Mouse (Mus musculus): ENCODE results near the gene Fubp1. TPM values are rescaled to one million over a fixed set of nuclear protein-coding genes. Genes with fewer than 3 reads are reported as not detected.

Gene Fubp1
- polyA plus RNA-seq, 1 experiment from 2014 or later, result 452 TPM

- H3K27ac ChIP-seq (replicated peaks; ENCODE audit: low read depth, low read length), result no peak overlapping the region
- H3K4me1 ChIP-seq (ENCODE audit: control insufficient read depth, insufficient read depth, low read length), result peaks cover 7% of the 10 kb centered on the region; the same call in 1 of the 2 replicates
- no peak overlapping the region for H3K9ac ChIP-seq (ENCODE audit: low read length)
- peaks cover 2% of the 10 kb centered on the region; the same call in 1 of the 2 replicates for H3K27me3 ChIP-seq (ENCODE audit: control insufficient read depth, insufficient read depth, low read length)
- H3K9me3 ChIP-seq (ENCODE audit: control insufficient read depth, low read length), result no peaks in the 10 kb centered on the region
- H3K4me2 ChIP-seq (ENCODE audit: low read depth, severe bottlenecking), result no peak overlapping the region
- WGBS, result 54% methylated on average over 1 of the region's 1 CpGs
- ATAC-seq (ENCODE audit: insufficient number of reproducible peaks, low FRiP score, low TSS enrichment, low read depth) (no peak), DNase-seq (ENCODE audit: low spot score) (no peak)
- H3K36me3 ChIP-seq (ENCODE audit: control insufficient read depth, insufficient read depth, low read length), result no peaks in the 10 kb centered on the region
- no peak overlapping the region for H3K4me3 ChIP-seq (ENCODE audit: low read depth, low read length)
Observed at GRCm38 (mm10) chr3:152170407-152170806, 39.8 kb upstream of the Fubp1 start.

- Histone ChIP-seq H3K4me3 (ENCODE audit: low read depth, low read length) (no peak overlapping the region), H3K4me2 (ENCODE audit: low read depth, severe bottlenecking) (no peak overlapping the region), H3K9me3 (ENCODE audit: control insufficient read depth, low read length) (no peaks in the 10 kb centered on the region), H3K4me1 (ENCODE audit: control insufficient read depth, insufficient read depth, low read length) (0 out of 2 replicates have a peak, but pooled peaks cover 4% of the 10 kb centered on the region), H3K27me3 (ENCODE audit: control insufficient read depth, insufficient read depth, low read length) (no peaks in the 10 kb centered on the region), H3K36me3 (ENCODE audit: control insufficient read depth, insufficient read depth, low read length) (no peaks in the 10 kb centered on the region), H3K9ac (ENCODE audit: low read length) (no peak overlapping the region), H3K27ac (replicated peaks; ENCODE audit: low read depth, low read length) (no peak overlapping the region)
- DNase-seq (ENCODE audit: low spot score) (no peak), ATAC-seq (ENCODE audit: insufficient number of reproducible peaks, low FRiP score, low TSS enrichment, low read depth) (no peak)
- WGBS, result 56% methylated on average over 2 of the region's 2 CpGs
Observed at GRCm38 (mm10) chr3:152171236-152171635, 39.0 kb upstream of the Fubp1 start.

- 65% methylated on average over 7 of the region's 7 CpGs for WGBS
- H3K9ac ChIP-seq (ENCODE audit: low read length), result no peak overlapping the region
- H3K27ac ChIP-seq (replicated peaks; ENCODE audit: low read depth, low read length), result no peak overlapping the region
- H3K4me3 ChIP-seq (ENCODE audit: low read depth, low read length), result no peak overlapping the region
- no peaks in the 10 kb centered on the region for H3K36me3 ChIP-seq (ENCODE audit: control insufficient read depth, insufficient read depth, low read length)
- H3K9me3 ChIP-seq (ENCODE audit: control insufficient read depth, low read length), result no peaks in the 10 kb centered on the region
- ATAC-seq (ENCODE audit: insufficient number of reproducible peaks, low FRiP score, low TSS enrichment, low read depth) (no peak), DNase-seq (ENCODE audit: low spot score) (no peak)
- H3K4me2 ChIP-seq (ENCODE audit: low read depth, severe bottlenecking), result no peak overlapping the region
- no peaks in the 10 kb centered on the region for H3K27me3 ChIP-seq (ENCODE audit: control insufficient read depth, insufficient read depth, low read length)
- H3K4me1 ChIP-seq (ENCODE audit: control insufficient read depth, insufficient read depth, low read length), result no peaks in the 10 kb centered on the region
Observed at GRCm38 (mm10) chr3:152171862-152172261, 38.4 kb upstream of the Fubp1 start.

- 80% methylated on average over 7 of the region's 7 CpGs for WGBS
- no peak for ATAC-seq (ENCODE audit: insufficient number of reproducible peaks, low FRiP score, low TSS enrichment, low read depth)
- no peak overlapping the region for H3K27ac ChIP-seq (replicated peaks; ENCODE audit: low read depth, low read length)
Observed at GRCm38 (mm10) chr3:152172322-152172935, 37.8 kb upstream of the Fubp1 start.

GRCm38 (mm10) chr3:152178816-152179215, 31.4 kb upstream of the Fubp1 start:
- no peak overlapping the region for H3K4me2 ChIP-seq (ENCODE audit: low read depth, severe bottlenecking)
- H3K9me3 ChIP-seq (ENCODE audit: control insufficient read depth, low read length), result no peaks in the 10 kb centered on the region
- ATAC-seq (ENCODE audit: insufficient number of reproducible peaks, low FRiP score, low TSS enrichment, low read depth) (no peak), DNase-seq (ENCODE audit: low spot score) (no peak)
- 64% methylated on average over 4 of the region's 4 CpGs for WGBS
- H3K27me3 ChIP-seq (ENCODE audit: control insufficient read depth, insufficient read depth, low read length), result no peaks in the 10 kb centered on the region
- H3K4me1 ChIP-seq (ENCODE audit: control insufficient read depth, insufficient read depth, low read length), result peaks cover 6% of the 10 kb centered on the region; the same call in 1 of the 2 replicates
- H3K9ac ChIP-seq (ENCODE audit: low read length), result no peak overlapping the region
- no peaks in the 10 kb centered on the region for H3K36me3 ChIP-seq (ENCODE audit: control insufficient read depth, insufficient read depth, low read length)
- H3K27ac ChIP-seq (replicated peaks; ENCODE audit: low read depth, low read length), result 0 out of 2 replicates have a peak overlapping the region, but pooled peaks have one; percentile 21
- no peak overlapping the region for H3K4me3 ChIP-seq (ENCODE audit: low read depth, low read length)

More at GRCm38 (mm10) chr3:152172322-152172935, 37.8 kb upstream of the Fubp1 start:
- H3K27me3 ChIP-seq (ENCODE audit: control insufficient read depth, insufficient read depth, low read length), result no peaks in the 10 kb centered on the region
- no peak overlapping the region for H3K4me2 ChIP-seq (ENCODE audit: low read depth, severe bottlenecking)
- no peaks in the 10 kb centered on the region for H3K9me3 ChIP-seq (ENCODE audit: control insufficient read depth, low read length)
- H3K4me3 ChIP-seq (ENCODE audit: low read depth, low read length), result no peak overlapping the region
- no peak for DNase-seq (ENCODE audit: low spot score)
- H3K4me1 ChIP-seq (ENCODE audit: control insufficient read depth, insufficient read depth, low read length), result no peaks in the 10 kb centered on the region
- H3K36me3 ChIP-seq (ENCODE audit: control insufficient read depth, insufficient read depth, low read length), result no peaks in the 10 kb centered on the region
- H3K9ac ChIP-seq (ENCODE audit: low read length), result no peak overlapping the region

- peak; percentile 85 for ATAC-seq (ENCODE audit: insufficient number of reproducible peaks, low FRiP score, low TSS enrichment, low read depth)
Observed at GRCm38 (mm10) chr3:152179285-152179684, 30.9 kb upstream of the Fubp1 start.

GRCm38 (mm10) chr3:152180624-152181023, 29.6 kb upstream of the Fubp1 start:
- WGBS, result 94% methylated on average over 4 of the region's 4 CpGs
- H3K27ac ChIP-seq (replicated peaks; ENCODE audit: low read depth, low read length), result no peak overlapping the region
- no peak for DNase-seq (ENCODE audit: low spot score)
- ATAC-seq (ENCODE audit: insufficient number of reproducible peaks, low FRiP score, low TSS enrichment, low read depth), result no peak
- no peaks in the 10 kb centered on the region for H3K36me3 ChIP-seq (ENCODE audit: control insufficient read depth, insufficient read depth, low read length)
- H3K9me3 ChIP-seq (ENCODE audit: control insufficient read depth, low read length), result no peaks in the 10 kb centered on the region
- H3K27me3 ChIP-seq (ENCODE audit: control insufficient read depth, insufficient read depth, low read length), result no peaks in the 10 kb centered on the region
- H3K4me3 ChIP-seq (ENCODE audit: low read depth, low read length), result no peak overlapping the region
- H3K9ac ChIP-seq (ENCODE audit: low read length), result no peak overlapping the region
- H3K4me2 ChIP-seq (ENCODE audit: low read depth, severe bottlenecking), result no peak overlapping the region
- H3K4me1 ChIP-seq (ENCODE audit: control insufficient read depth, insufficient read depth, low read length), result peaks cover 6% of the 10 kb centered on the region; the same call in 1 of the 2 replicates

More at GRCm38 (mm10) chr3:152179285-152179684, 30.9 kb upstream of the Fubp1 start:
- DNase-seq (ENCODE audit: low spot score), result peak; percentile 74
- Histone ChIP-seq H3K4me1 (ENCODE audit: control insufficient read depth, insufficient read depth, low read length) (peaks cover 6% of the 10 kb centered on the region; the same call in 1 of the 2 replicates), H3K4me3 (ENCODE audit: low read depth, low read length) (no peak overlapping the region), H3K36me3 (ENCODE audit: control insufficient read depth, insufficient read depth, low read length) (no peaks in the 10 kb centered on the region), H3K9me3 (ENCODE audit: control insufficient read depth, low read length) (no peaks in the 10 kb centered on the region), H3K9ac (ENCODE audit: low read length) (no peak overlapping the region), H3K4me2 (ENCODE audit: low read depth, severe bottlenecking) (no peak overlapping the region), H3K27ac (replicated peaks; ENCODE audit: low read depth, low read length) (no peak overlapping the region; the same call in 1 of the 2 replicates), H3K27me3 (ENCODE audit: control insufficient read depth, insufficient read depth, low read length) (no peaks in the 10 kb centered on the region)
- 4% methylated on average over 1 of the region's 1 CpGs for WGBS

GRCm38 (mm10) chr3:152183522-152183921, 26.7 kb upstream of the Fubp1 start:
- no peaks in the 10 kb centered on the region for H3K27me3 ChIP-seq (ENCODE audit: control insufficient read depth, insufficient read depth, low read length)
- 88% methylated on average over 9 of the region's 9 CpGs for WGBS
- no peak overlapping the region for H3K4me3 ChIP-seq (ENCODE audit: low read depth, low read length)
- no peaks in the 10 kb centered on the region for H3K9me3 ChIP-seq (ENCODE audit: control insufficient read depth, low read length)
- H3K4me2 ChIP-seq (ENCODE audit: low read depth, severe bottlenecking), result no peak overlapping the region
- no peak overlapping the region for H3K9ac ChIP-seq (ENCODE audit: low read length)
- H3K4me1 ChIP-seq (ENCODE audit: control insufficient read depth, insufficient read depth, low read length), result peaks cover 6% of the 10 kb centered on the region; the same call in 1 of the 2 replicates
- ATAC-seq (ENCODE audit: insufficient number of reproducible peaks, low FRiP score, low TSS enrichment, low read depth) (no peak), DNase-seq (ENCODE audit: low spot score) (no peak)
- peaks cover 2% of the 10 kb centered on the region; the same call in 1 of the 2 replicates for H3K36me3 ChIP-seq (ENCODE audit: control insufficient read depth, insufficient read depth, low read length)
- H3K27ac ChIP-seq (replicated peaks; ENCODE audit: low read depth, low read length), result no peak overlapping the region

Measured in limb, embryonic 11.5 days (tissue).